Mouse (Mus musculus): ENCODE measurements at regions not wholly inside any gene's neighbourhood (a gene's known extent, or its start where the extent isn't known, plus 50 kb on each side); places are given as distances from the start of the nearest gene placed in this dataset.

- DNase-seq (ENCODE audit: low read depth, low spot score) = no peak
- H3K79me2 ChIP-seq (ENCODE audit: control insufficient read depth, insufficient read depth, low read length, poor library complexity) = no peaks in the 10 kb centered on the region
- H3K36me3 ChIP-seq (ENCODE audit: control insufficient read depth in 1 of 2, insufficient read depth in 2 of 2, low read length in 2 of 2) = no peaks in the 10 kb centered on the region
Measured at GRCm38 (mm10) chr3:147458115-147458514, 605.9 kb downstream of the Ttll7 start.

DNA sequence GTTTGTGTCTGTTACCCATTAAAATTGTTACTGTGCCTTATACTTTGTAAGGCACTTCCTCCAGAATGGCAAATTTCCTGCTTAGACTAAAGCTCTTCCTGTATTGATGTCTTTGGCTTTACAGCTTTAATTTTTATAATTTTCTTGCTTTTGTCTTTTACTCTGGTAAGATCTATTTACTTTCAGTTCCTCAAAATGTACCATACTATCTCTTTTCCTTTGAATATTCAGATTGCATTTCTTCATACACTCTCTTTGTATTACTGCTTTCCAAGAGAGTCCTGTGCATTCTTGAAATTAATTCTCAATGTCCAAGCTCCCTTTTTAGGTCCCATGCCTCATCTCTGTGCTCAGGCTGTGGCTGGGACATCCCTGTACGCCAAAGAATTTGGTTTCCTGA is 627.7 kb downstream of the Ttll7 start:
- no peak overlapping the region for H3K4me3 ChIP-seq (ENCODE audit: control insufficient read depth in 1 of 2, insufficient read depth in 1 of 2, low read depth in 2 of 2, low read length in 2 of 2)
- no peak overlapping the region for H3K27ac ChIP-seq (ENCODE audit: control insufficient read depth, low read depth, low read length)
- DNase-seq (ENCODE audit: low read depth, low spot score) = no peak
- no peaks in the 10 kb centered on the region for H3K79me2 ChIP-seq (ENCODE audit: control insufficient read depth, insufficient read depth, low read length, poor library complexity)
- no peak for TF ChIP-seq MEF2A (IDR thresholded peaks at IDR 0.05; ENCODE audit: extremely low read depth, insufficient replicate concordance, low read depth, low read length, poor library complexity, severe bottlenecking)
- no peaks in the 10 kb centered on the region for H3K36me3 ChIP-seq (ENCODE audit: control insufficient read depth in 1 of 2, insufficient read depth in 2 of 2, low read length in 2 of 2)
- no peak overlapping the region for H3K9ac ChIP-seq (ENCODE audit: control insufficient read depth, low read depth, low read length, poor library complexity, severe bottlenecking)
- H3K27me3 ChIP-seq (ENCODE audit: control insufficient read depth in 1 of 2, insufficient read depth in 2 of 2, low read length in 2 of 2) = no peaks in the 10 kb centered on the region
- no peaks in the 10 kb centered on the region for H3K4me1 ChIP-seq (ENCODE audit: control insufficient read depth in 1 of 2, insufficient read depth in 2 of 2, low read length in 2 of 2)
- H3K9me3 ChIP-seq (replicated peaks; ENCODE audit: insufficient read depth, low read length) = no peaks in the 10 kb centered on the region

More at GRCm38 (mm10) chr3:147458115-147458514, 605.9 kb downstream of the Ttll7 start:
- Histone ChIP-seq H3K27me3 (ENCODE audit: control insufficient read depth in 1 of 2, insufficient read depth in 2 of 2, low read length in 2 of 2) (no peaks in the 10 kb centered on the region), H3K4me3 (ENCODE audit: control insufficient read depth in 1 of 2, insufficient read depth in 1 of 2, low read depth in 2 of 2, low read length in 2 of 2) (no peak overlapping the region), H3K9ac (ENCODE audit: control insufficient read depth, low read depth, low read length, poor library complexity, severe bottlenecking) (no peak overlapping the region), H3K4me1 (ENCODE audit: control insufficient read depth in 1 of 2, insufficient read depth in 2 of 2, low read length in 2 of 2) (no peaks in the 10 kb centered on the region), H3K27ac (ENCODE audit: control insufficient read depth, low read depth, low read length) (no peak overlapping the region), H3K9me3 (replicated peaks; ENCODE audit: insufficient read depth, low read length) (no peaks in the 10 kb centered on the region)
- no peak for TF ChIP-seq POLR2AphosphoS2 (IDR thresholded peaks at IDR 0.05; ENCODE audit: low read length)
- TF ChIP-seq TAL1 (IDR thresholded peaks at IDR 0.05; ENCODE audit: low read length) = no peak

Measured in MEL (cell line).